Mouse (Mus musculus) embryonic facial prominence, embryonic 14.5 days (tissue): Measurements from ENCODE around the gene Ifna7. TPM values are rescaled to one million over a fixed set of nuclear protein-coding genes. Genes with fewer than 3 reads are reported as not detected.
A peak's percentile ranks its signal among the peaks of the same experiment; 100 is the strongest.
"Not testable (repeated sequence)": the region's sequence is repeated elsewhere in the genome, so short reads cannot be mapped to it uniquely, and the experiment has no call there.

ENCODE experiments used
- ATAC-seq: fragments of 200-750 bp; cut with Nextera tagmentation; 2 replicates; pipeline ENCODE4 v1.8.0; 2017; ENCODE audit warnings: low read depth, moderate number of reproducible peaks, moderate TSS enrichment
- DNase-seq: peaks from one replicate; pipeline ENCODE4 v3.0.0-alpha.2; 2015; ENCODE audit warnings: low spot score
- H3K27ac ChIP-seq: fragments of 300-500 bp; sonication (generic); replicated peaks from 2 replicates; pipeline ENCODE4 v1.5.1; 2014; ENCODE audit warnings: low read depth, mild to moderate bottlenecking, low read length, moderate library complexity
- H3K27me3 ChIP-seq: fragments of 300-500 bp; sonication (generic); replicated peaks from 2 replicates; pipeline ENCODE4 v1.6.1; 2014; ENCODE audit warnings: low read length; ENCODE audit not compliant: control insufficient read depth, insufficient read depth
- H3K36me3 ChIP-seq: fragments of 300-500 bp; sonication (generic); 2 replicates; pipeline ENCODE4 v1.6.1; 2014; ENCODE audit warnings: low read length, mixed read lengths; ENCODE audit not compliant: control insufficient read depth, insufficient read depth
- H3K4me1 ChIP-seq: fragments of 300-500 bp; sonication (generic); 2 replicates; pipeline ENCODE4 v1.6.1; 2014; ENCODE audit warnings: antibody characterized with exemption, low read length; ENCODE audit not compliant: control insufficient read depth, insufficient read depth
- H3K4me2 ChIP-seq: fragments of 300-500 bp; sonication (generic); 2 replicates; pipeline ENCODE4 v1.6.1; 2014; ENCODE audit warnings: low read depth, mild to moderate bottlenecking, low read length, moderate library complexity, mixed read lengths
- H3K4me3 ChIP-seq: fragments of 300-500 bp; sonication (generic); 2 replicates; pipeline ENCODE4 v1.5.1; 2014; ENCODE audit warnings: low read depth, mild to moderate bottlenecking, low read length
- H3K9ac ChIP-seq: fragments of 300-500 bp; sonication (generic); 2 replicates; pipeline ENCODE4 v1.6.1; 2014; ENCODE audit warnings: low read depth, mild to moderate bottlenecking, low read length, moderate library complexity, mixed read lengths
- H3K9me3 ChIP-seq: fragments of 300-500 bp; sonication (generic); 2 replicates; pipeline ENCODE4 v1.6.1; 2016; ENCODE audit warnings: low read length; ENCODE audit not compliant: control insufficient read depth
- WGBS: fragments of 180-500 bp; shearing (Covaris S2); extraction: QIAGEN DNeasy Blood & Tissue Kit; methylation state at CpG from one replicate; pipeline ENCODE4 v1.1.7; 2014; 5-methylcytosine and 5-hydroxymethylcytosine counted together
- polyA plus RNA-seq: library from polyadenylated mRNA; unstranded; fragments of >200 nt; fragmentation: Nextera tagmentation; extraction: Ambion mirVana; gene quantifications from 2 replicates; pipeline ENCODE4 v1.2.1, GENCODE M21; 2014

The Ifna7 gene
- polyA plus RNA-seq, 1 experiment from 2014 or later = not detected

DNA sequence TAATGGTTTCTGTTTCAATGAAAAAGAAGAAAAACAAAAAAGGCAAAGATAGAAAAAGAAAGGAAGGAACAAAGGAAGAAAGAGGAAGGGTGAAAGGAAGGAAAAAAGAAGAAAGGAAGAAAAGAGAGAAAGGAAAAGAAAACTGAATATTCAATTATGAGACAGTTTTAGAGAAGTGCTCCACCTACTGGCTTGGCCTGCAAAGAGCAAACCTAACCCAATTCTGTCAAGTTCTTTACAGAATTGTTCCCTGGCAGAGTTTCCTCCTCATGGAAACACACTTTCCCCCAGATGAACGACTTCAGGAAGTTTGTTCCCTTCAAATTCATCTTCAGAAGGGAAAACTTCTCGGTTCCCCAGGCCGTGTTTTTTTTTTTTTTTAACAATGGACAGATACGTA, 7.0 kb downstream of the Ifna7 start:
- 29% methylated on average over 4 of the region's 4 CpGs for WGBS
- Histone ChIP-seq H3K9me3 (no peaks in the 10 kb centered on the region), H3K27ac (no peak overlapping the region), H3K36me3 (no peaks in the 10 kb centered on the region), H3K4me1 (no peaks in the 10 kb centered on the region), H3K9ac (no peak overlapping the region), H3K4me3 (no peak overlapping the region), H3K4me2 (no peak overlapping the region), H3K27me3 (no peaks in the 10 kb centered on the region)
- DNase-seq = peak; percentile 4
- ATAC-seq = no peak

DNA sequence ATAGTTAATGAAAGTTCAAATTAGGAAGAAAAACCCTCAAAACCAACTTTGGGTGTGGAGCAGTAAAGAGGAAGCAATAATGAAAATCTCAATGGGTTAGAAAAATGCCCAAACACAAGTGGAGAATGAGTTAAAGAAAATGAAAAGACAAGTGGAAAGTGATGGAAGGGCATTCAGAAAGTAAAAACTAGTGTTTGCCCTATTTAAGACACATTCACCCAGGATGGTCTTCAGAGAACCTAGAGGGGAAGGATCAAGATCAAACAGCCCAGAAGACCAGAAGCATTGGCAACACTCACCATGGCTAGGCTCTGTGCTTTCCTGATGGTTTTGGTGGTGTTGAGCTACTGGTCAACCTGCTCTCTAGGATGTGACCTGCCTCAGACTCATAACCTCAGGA, 11.1 kb downstream of the Ifna7 start, which contains the start of gene Ifna6:
Gene Ifna6 (plus strand): TSS at position 301 of the 400 bp plus-strand sequence.
- H3K4me3 ChIP-seq, H3K9me3 ChIP-seq, H3K4me2 ChIP-seq, H3K27me3 ChIP-seq, ATAC-seq, H3K36me3 ChIP-seq, H3K27ac ChIP-seq, H3K4me1 ChIP-seq, H3K9ac ChIP-seq, DNase-seq: not testable (repeated sequence)

DNA sequence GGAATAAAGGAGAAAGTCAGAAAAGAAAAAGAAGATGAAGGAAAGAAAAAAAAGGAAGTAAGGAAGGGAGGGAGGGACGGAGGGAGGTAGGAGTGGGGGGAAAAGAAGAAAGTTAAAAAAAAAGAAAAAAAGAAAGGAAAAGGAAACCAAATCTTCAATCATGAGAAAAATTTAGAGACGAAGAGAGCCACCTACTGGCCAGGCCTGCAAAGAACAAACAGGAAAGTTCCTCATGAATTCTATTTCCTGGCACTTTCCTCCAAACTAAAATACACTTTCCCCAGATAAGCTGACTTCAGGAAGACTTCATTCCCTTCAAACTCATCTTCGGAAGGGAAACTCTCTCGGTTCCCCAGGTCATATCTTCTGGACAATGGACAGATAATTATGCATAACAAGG, 14.5 kb downstream of the Ifna7 start:
- Histone ChIP-seq H3K4me1 (no peaks in the 10 kb centered on the region), H3K9ac (no peak overlapping the region), H3K36me3 (no peaks in the 10 kb centered on the region), H3K4me2 (no peak overlapping the region), H3K27me3 (no peaks in the 10 kb centered on the region), H3K27ac (no peak overlapping the region), H3K4me3 (no peak overlapping the region), H3K9me3 (no peaks in the 10 kb centered on the region)
- ATAC-seq (no peak), DNase-seq (peak; percentile 12)
- 33% methylated on average over 4 of the region's 4 CpGs for WGBS

DNA sequence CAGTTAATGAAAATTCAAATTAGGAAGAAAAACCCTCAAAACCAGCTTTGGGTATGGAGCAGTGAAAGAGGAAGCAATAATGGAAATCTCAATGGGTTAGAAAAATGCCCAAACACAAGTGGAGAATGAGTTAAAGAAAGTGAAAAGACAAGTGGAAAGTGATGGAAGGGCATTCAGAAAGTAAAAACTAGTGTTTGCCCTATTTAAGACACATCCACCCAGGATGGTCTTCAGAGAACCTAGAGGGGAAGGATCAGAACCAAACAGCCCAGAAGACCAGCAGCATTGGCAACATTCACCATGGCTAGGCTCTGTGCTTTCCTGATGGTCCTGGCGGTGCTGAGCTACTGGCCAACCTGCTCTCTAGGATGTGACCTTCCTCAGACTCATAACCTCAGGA, 19.2 kb downstream of the Ifna7 start, which contains the start of gene Ifna5:
Gene Ifna5 (plus strand): TSS at position 301 of the 400 bp plus-strand sequence.
- H3K27ac ChIP-seq, H3K27me3 ChIP-seq, H3K4me2 ChIP-seq, DNase-seq, H3K4me3 ChIP-seq, ATAC-seq, H3K9ac ChIP-seq, H3K9me3 ChIP-seq, H3K36me3 ChIP-seq, H3K4me1 ChIP-seq: not testable (repeated sequence)
- no CpG with 5 or more reads among the region's 1 CpGs for WGBS

DNA sequence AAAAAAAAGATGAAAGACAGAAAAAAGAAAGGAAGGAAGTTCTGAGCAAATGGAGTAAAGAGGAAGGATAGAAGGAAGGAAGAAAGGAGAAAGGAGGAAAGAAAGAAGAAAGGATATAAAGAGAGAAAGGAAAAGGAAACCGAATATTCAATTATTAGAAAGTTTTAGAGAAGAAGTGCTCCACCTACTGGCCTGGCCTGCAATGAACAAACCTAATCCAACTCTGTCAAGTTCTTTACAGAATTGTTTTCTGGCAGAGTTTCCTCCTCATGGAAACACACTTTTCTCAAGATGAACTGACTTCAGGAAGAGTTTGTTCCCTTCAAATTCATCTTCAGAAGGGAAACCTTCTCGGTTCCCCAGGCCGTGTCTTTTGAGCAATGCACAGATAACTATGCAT, 22.8 kb downstream of the Ifna7 start:
- no peaks in the 10 kb centered on the region for H3K4me1 ChIP-seq
- WGBS = 39% methylated on average over 3 of the region's 3 CpGs
- DNase-seq (peak; percentile 8), ATAC-seq (no peak)
- H3K4me2 ChIP-seq = no peak overlapping the region
- H3K9ac ChIP-seq = no peak overlapping the region
- no peak overlapping the region for H3K4me3 ChIP-seq
- H3K27me3 ChIP-seq = no peaks in the 10 kb centered on the region
- H3K9me3 ChIP-seq = no peaks in the 10 kb centered on the region
- no peak overlapping the region for H3K27ac ChIP-seq
- H3K36me3 ChIP-seq = no peaks in the 10 kb centered on the region

DNA sequence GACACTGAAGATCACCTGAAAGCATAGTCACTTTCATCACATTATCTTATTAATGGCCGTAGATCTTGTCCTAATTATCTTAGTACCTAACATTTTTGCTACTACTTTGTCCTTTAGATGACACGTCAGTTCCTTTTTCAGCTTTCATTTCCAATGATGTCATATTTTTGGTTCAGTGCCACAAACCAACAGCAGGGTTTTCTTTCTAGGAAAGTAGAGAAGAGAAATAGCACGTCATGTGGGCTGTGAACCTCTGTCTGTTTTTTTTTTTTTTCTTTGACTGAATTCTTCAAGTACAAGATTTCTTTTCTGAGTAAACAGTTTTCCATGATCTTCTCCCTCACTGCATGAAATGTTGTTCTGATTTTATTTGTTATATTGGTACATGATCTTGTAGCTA, 24.0 kb downstream of the Ifna7 start:
- H3K4me2 ChIP-seq = no peak overlapping the region
- H3K36me3 ChIP-seq = no peaks in the 10 kb centered on the region
- no peak overlapping the region for H3K4me3 ChIP-seq
- WGBS = 62% methylated on average over 3 of the region's 3 CpGs
- no peaks in the 10 kb centered on the region for H3K4me1 ChIP-seq
- no peak overlapping the region for H3K27ac ChIP-seq
- no peak overlapping the region for H3K9ac ChIP-seq
- no peak for DNase-seq
- no peaks in the 10 kb centered on the region for H3K27me3 ChIP-seq
- no peak for ATAC-seq
- H3K9me3 ChIP-seq = no peaks in the 10 kb centered on the region

DNA sequence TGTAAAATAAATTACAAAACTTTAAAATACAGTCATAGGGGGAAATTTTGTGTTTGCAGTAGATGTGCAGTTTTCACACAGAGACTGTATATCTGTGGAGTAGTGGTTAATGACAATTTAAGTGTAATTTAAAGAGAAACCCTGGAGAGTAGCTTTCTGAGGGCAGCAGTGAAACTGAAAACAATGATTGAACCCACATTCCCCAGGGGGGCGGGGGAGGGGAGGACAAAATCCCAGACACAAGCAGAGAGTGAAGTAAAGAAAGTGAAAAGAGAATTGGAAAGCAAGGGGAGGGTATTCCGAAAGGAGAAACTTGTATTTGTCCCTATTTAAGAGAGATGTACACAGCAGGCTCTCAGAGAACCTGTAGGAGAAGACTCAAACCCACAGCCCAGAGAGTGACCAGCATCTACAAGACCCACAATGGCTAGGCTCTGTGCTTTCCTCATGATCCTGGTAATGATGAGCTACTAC, 25.4 kb downstream of the Ifna7 start, which contains the start of gene Ifna4:
Gene Ifna4 (plus strand): TSS at position 424 of the 474 bp plus-strand sequence.
- Histone ChIP-seq H3K9ac (no peak within 1 kb of the TSS), H3K4me3 (no peak within 1 kb of the TSS), H3K4me1 (no peaks in the 10 kb centered on the region), H3K27ac (no peak within 1 kb of the TSS), H3K27me3 (no peaks in the 10 kb centered on the region), H3K9me3 (no peaks in the 10 kb centered on the region), H3K36me3 (no peaks in the 10 kb centered on the region), H3K4me2 (no peak within 1 kb of the TSS)
- WGBS = 41% methylated on average over 2 of the region's 2 CpGs
- no peak for ATAC-seq
- DNase-seq = no peak

DNA sequence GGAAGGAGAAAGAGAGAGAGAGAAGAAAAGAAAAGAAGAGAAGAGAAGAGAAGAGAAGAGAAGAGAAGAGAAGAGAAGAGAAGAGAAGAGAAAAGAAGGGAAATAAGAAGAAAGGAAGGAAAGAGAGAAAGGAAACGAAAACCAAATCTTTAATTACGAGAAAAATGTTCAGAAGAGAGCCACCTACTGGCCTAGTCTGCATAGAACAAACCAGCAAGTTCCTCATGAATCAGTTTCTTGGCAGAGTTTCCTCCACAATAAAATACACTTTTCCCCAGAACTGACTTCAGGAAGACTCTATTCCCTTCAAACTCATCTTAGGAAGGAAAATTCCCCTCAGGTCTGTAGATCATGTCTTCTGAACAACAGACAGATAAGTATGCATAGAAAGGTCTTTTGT, 29.3 kb downstream of the Ifna7 start:
- DNase-seq = no peak
- Histone ChIP-seq H3K4me1 (no peaks in the 10 kb centered on the region), H3K27me3 (no peaks in the 10 kb centered on the region), H3K27ac (no peak overlapping the region), H3K4me2 (no peak overlapping the region), H3K36me3 (no peaks in the 10 kb centered on the region), H3K9me3 (no peaks in the 10 kb centered on the region), H3K9ac (no peak overlapping the region), H3K4me3 (no peak overlapping the region)
- no peak for ATAC-seq
- WGBS = 38% methylated on average over 2 of the region's 2 CpGs

DNA sequence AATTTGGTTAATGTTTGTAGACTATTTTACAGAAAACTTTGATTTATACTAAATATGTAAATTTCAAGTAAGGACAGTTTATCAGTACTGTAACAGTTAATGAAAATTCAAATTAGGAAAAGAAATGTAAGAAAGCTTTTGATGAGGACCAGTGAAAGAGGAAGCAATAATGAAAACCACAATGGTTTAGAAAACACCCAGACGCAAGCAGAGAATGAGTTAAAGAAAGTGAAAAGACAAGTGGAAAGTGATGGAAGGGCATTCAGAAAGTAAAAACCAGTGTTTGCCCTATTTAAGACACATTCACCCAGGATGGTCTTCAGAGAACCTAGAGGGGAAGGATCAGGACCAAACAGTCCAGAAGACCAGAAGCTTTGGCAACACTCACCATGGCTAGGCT, 33.7 kb downstream of the Ifna7 start, which contains the start of gene Ifna1:
Gene Ifna1 (plus strand): TSS at position 390 of the 400 bp plus-strand sequence.
- H3K36me3 ChIP-seq = no peaks in the 10 kb centered on the region
- H3K4me3 ChIP-seq = no peak within 1 kb of the TSS
- no peaks in the 10 kb centered on the region for H3K27me3 ChIP-seq
- 73% methylated on average over 1 of the region's 1 CpGs for WGBS
- no peaks in the 10 kb centered on the region for H3K4me1 ChIP-seq
- no peak within 1 kb of the TSS for H3K9ac ChIP-seq
- no peak within 1 kb of the TSS for H3K4me2 ChIP-seq
- ATAC-seq = no peak
- no peaks in the 10 kb centered on the region for H3K9me3 ChIP-seq
- no peak within 1 kb of the TSS for H3K27ac ChIP-seq
- no peak for DNase-seq
